Mouse (Mus musculus): ENCODE data around the gene Hnrnpu.
"Not testable (repeated sequence)": the region's sequence is repeated elsewhere in the genome, so short reads cannot be mapped to it uniquely, and the experiment has no call there.

Gene Hnrnpu

GRCm38 (mm10) chr1:178337551-178338317, at the start of gene Hnrnpu:
Gene Hnrnpu (minus strand): TSS chr1:178337797.
- DNase-seq (ENCODE audit: low spot score in 2 of 2): peak; percentile 95

DNA sequence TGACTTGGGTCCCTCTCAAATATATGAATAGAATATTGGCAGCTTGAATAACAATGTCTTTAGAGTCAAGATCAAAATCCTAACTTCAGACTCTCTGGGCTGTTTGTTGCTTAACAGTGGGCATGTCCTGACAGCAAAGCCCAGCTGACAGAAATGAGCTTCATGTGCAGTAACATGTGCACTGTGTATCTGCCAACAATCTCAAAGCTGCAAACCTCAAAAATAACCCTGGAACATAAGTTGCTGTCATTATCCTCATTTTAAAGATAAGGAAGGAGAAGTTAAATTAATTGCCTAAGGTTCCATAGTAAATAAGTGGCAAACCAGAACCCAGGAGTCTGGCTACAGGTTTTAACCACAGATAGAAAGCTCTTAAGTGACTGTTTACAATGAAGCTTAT, 44.6 kb upstream of the Hnrnpu start:
- no peak for DNase-seq (ENCODE audit: low spot score in 2 of 2)

- DNase-seq (ENCODE audit: low spot score in 2 of 2): no peak
These were observed 41.6 kb upstream of the Hnrnpu start for GRCm38 (mm10) chr1:178379224-178379623.

GRCm38 (mm10) chr1:178378115-178378514, 40.5 kb upstream of the Hnrnpu start:
- no peak for DNase-seq (ENCODE audit: low spot score in 2 of 2)

DNA sequence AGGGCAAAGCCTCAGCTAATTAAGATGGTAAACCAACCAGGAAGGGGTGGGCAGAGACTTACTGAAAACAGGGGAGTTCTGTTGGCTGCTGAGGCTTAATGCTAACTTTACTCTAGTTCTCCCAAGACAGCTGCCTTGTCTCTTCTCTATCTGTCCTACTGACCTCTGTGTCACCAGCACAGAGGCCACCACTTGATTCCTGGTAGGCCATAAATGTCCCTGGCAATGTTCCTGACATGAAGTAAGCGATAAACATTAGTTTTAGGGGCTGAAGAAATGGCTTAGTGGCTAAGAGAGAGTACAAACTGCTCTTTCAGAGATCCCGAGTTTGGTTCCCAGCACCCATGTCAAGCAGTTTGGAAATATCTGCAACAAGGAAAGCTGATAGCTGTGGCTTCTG, 39.3 kb upstream of the Hnrnpu start:
- DNase-seq (ENCODE audit: low spot score in 2 of 2): no peak

GRCm38 (mm10) chr1:178376061-178376460, 38.5 kb upstream of the Hnrnpu start:
- DNase-seq (ENCODE audit: low spot score in 2 of 2): no peak

- DNase-seq (ENCODE audit: low spot score in 2 of 2): no peak
These were observed 37.8 kb upstream of the Hnrnpu start for GRCm38 (mm10) chr1:178375381-178375780.

DNA sequence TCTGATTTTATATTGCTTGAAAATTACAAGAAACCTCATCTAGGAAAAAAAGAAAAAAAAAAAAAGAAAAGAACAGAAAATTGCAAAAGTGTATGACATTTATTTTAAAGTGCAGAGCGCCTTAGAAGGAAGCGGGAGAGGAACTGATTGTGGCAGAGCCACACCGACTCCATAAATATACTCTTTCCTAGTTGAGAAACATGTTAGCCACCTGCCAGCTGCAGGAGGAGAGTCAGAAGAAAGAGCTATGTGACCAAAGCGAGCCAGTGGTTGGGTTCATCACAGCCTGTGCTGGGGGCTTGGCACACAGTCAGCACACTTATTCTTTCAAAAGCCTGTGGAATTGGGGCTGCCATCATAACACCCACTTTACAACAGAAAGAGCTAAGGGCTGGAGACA, 35.1 kb upstream of the Hnrnpu start:
- no peak for DNase-seq (ENCODE audit: low spot score in 2 of 2)

DNA sequence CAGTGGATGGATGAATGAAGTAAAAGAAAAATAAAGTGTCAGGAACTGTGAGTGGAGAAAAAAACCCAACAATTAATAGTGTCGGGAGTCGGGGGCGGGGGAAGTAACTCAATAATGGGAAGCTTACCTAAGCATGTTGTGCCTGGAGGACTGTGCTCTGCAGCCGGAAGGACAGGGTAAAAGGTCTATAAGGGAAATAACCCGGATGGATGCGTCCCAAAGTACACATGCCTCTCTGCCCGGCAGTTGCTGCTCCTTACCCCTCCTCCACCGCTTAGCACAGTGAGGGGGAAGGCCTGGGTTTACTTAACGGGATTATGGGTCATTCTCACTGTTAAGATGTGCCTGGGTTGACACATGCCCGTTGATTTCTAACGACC, 31.7 kb upstream of the Hnrnpu start:
- DNase-seq (ENCODE audit: low spot score in 2 of 2): peak in 1 of 2 experiments; percentile 6

DNA sequence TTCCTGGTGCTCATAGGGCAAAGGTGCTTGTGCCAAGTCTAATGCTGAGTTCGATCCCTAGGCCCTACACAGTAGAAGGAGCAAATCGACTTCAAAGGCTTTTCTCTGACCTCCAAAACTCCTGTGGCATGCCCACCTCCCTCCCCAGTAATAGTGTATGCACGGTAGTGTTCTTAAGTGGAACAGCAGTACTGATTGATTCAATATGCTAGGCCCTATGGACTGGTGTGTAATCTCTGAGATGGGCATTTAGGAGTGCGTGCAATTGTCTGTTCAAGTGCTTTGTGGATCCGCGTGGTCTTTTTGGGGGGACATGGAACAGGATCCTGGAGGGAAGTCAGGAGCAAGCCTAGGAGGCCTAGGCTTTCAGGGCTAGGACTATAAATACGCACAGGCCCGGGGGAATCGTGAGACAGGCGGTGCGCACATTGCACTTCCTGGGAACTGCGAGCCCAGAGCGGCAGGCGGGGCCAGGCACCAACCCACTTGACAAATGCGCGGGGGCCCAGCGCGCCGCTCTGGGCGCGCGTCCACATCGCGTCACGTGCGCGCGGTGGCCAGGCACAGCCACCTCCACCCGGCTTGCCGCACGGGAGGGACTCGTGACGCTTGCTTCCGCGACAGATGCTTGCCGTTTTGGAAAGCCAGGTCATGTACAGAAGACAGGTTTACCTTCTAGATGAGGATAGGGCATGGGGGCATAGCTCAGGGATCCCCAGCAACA, 31.1 kb upstream of the Hnrnpu start:
- DNase-seq (ENCODE audit: low spot score in 2 of 2): peak; percentile 93 to 95

- DNase-seq (ENCODE audit: low spot score in 2 of 2): no peak
These were observed 30.5 kb upstream of the Hnrnpu start for GRCm38 (mm10) chr1:178368121-178368520.

GRCm38 (mm10) chr1:178365171-178365570, 27.6 kb upstream of the Hnrnpu start:
- no peak for DNase-seq (ENCODE audit: low spot score in 2 of 2)

DNA sequence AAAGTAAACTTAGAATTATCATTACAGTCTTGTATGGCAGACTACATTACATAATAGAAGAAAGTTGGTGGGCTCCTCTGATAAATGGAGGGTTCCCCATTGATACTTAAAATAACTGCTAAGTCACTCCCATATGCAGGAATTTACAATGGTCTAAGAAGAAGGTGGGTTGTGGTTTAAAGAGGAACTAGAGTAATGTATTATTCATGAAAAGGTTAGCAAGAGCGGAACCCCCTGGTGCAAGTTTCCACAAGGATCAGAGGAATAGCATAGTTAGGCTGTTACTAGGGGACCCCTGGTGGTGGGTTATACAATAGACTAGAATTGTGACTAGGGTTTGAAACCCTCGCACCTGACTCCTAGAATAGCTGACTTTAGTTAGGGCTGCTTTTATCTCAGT, 23.1 kb upstream of the Hnrnpu start:
- DNase-seq (ENCODE audit: low spot score in 2 of 2): no peak

- DNase-seq (ENCODE audit: low spot score in 2 of 2): no peak
These were observed 22.7 kb upstream of the Hnrnpu start for GRCm38 (mm10) chr1:178360264-178360663.

DNA sequence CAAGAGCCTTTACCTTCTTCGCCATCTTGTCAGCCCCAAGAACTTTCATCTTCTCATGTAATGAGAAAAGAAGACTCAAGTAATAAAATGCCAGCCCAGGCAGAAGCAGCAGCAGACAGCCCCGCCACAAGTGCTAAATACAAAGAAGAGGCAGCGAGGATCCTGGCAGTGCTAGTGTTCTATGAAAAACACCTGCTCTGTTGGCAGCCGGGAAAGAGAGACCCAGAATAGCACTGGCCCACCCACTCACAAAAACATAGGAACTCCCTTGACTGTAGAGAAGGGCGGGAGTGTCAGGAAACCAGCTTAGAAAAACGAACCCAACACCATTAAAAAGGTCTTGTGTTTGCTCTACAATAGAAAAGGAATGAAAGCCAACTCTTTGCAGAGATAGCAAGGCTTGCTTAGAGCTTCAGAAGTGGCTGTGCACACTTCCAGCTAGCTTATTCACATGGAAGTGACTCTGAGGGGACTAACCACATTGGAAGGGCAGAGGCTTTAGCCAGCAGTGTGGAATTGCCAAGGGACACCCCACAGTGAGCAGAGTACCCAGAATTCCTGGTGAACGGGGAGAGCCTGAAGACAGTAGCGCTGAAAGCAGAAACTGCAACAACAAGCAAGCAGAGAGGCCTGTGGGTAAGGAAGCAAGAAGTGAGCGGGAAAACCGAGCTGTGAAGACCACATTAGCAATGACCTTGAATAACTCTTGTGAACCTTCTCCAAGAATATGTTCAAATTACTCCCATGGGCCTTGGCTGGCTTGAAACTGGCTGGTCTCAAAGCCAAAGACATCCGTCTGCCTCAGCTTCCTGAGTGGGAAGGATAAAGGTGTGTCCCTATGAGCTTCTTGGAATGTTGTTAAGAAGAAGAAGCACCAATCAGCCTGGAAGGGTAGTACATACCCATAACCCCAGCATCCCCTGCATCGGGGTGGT, 20.4 kb upstream of the Hnrnpu start:
- DNase-seq (ENCODE audit: low spot score in 2 of 2): peak; percentile 82

- DNase-seq (ENCODE audit: low spot score in 2 of 2): no peak
These were observed 17.0 kb upstream of the Hnrnpu start for GRCm38 (mm10) chr1:178354576-178354975.

DNA sequence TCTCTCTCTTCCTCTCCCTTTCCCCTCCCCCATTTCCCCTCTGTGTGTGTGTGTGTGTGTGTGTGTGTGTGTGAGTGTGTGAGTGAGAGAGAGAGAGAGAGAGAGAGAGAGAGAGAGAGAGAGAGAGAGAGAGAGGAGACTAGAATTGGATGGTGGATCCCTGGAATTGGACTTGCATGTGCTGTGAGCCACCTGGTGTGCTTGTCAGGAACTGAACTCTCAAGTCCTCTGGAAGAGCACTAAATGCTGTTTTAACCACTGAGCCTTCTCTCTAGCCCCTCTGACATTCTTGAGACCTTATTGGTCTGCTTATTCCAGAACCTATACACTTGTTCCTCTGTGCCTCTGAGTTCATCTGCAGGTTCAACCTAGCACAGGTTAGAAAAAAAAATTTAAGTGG, 14.0 kb upstream of the Hnrnpu start:
- no peak for DNase-seq (ENCODE audit: low spot score in 2 of 2)

DNA sequence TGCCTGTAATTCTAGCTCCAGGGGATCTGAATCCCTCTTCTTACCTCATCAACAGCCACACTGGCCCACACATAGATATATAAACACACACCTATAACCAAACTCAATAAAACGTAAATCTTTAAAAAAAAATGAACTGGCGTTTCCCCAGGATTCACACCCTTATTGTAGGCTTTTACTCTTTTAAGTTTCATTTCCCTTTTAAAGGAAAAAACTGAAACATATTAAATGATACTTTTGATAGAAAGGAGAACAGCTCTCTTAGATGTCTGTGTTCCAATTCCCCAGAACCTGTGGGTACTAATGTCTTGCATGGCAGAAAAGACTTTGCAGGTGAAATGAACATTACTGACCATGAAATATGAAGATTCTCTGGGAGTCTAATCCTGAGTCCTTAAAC, 13.2 kb upstream of the Hnrnpu start:
- no peak for DNase-seq (ENCODE audit: low spot score in 2 of 2)

GRCm38 (mm10) chr1:178344071-178344805, 6.6 kb upstream of the Hnrnpu start:
- DNase-seq (ENCODE audit: low spot score in 2 of 2): not testable (repeated sequence)

GRCm38 (mm10) chr1:178342612-178343011, 5.0 kb upstream of the Hnrnpu start:
- DNase-seq (ENCODE audit: low spot score in 2 of 2): no peak

- no peak for DNase-seq (ENCODE audit: low spot score in 2 of 2)
These were observed 4.5 kb upstream of the Hnrnpu start for GRCm38 (mm10) chr1:178342063-178342462.
